Mouse (Mus musculus) embryonic fibroblast, embryonic 13.5 days (primary cell): ENCODE results near the gene Srsf6. TPM values are rescaled to one million over a fixed set of nuclear protein-coding genes. Genes with fewer than 3 reads are reported as not detected.

Source experiments
- H3K27ac ChIP-seq: 2 replicates; pipeline ENCODE4 v1.5.1; 2012; ENCODE audit warnings: low read length, control low read depth, inconsistent platforms; ENCODE audit not compliant: insufficient read depth
- H3K4me1 ChIP-seq: 2 replicates; pipeline ENCODE4 v1.6.1; 2011; ENCODE audit warnings: low read length; ENCODE audit not compliant: control insufficient read depth, insufficient read depth
- H3K4me3 ChIP-seq: 2 replicates; pipeline ENCODE4 v1.5.1; 2011; ENCODE audit warnings: mild to moderate bottlenecking, control low read depth, low read length; ENCODE audit not compliant: insufficient read depth
- CTCF ChIP-seq: IDR thresholded peaks from 2 replicates; pipeline ENCODE4 v1.5.1; 2011; ENCODE audit warnings: mild to moderate bottlenecking, control low read depth, low read length, moderate library complexity, borderline replicate concordance; ENCODE audit not compliant: insufficient read depth
- POLR2A ChIP-seq: IDR thresholded peaks from 2 replicates; pipeline ENCODE4 v1.6.1; 2011; ENCODE audit warnings: low read depth, mild to moderate bottlenecking, control low read depth, low read length, moderate library complexity
- polyA plus RNA-seq: library from polyadenylated mRNA; stranded (reverse); fragments of >200 nt; gene quantifications from 2 replicates; pipeline ENCODE4 v1.2.4, GENCODE M21; 2011; ENCODE audit warnings: low read depth; ENCODE audit not compliant: missing spikeins, insufficient read length

The Srsf6 gene
- polyA plus RNA-seq, 1 experiment: 232 TPM

DNA sequence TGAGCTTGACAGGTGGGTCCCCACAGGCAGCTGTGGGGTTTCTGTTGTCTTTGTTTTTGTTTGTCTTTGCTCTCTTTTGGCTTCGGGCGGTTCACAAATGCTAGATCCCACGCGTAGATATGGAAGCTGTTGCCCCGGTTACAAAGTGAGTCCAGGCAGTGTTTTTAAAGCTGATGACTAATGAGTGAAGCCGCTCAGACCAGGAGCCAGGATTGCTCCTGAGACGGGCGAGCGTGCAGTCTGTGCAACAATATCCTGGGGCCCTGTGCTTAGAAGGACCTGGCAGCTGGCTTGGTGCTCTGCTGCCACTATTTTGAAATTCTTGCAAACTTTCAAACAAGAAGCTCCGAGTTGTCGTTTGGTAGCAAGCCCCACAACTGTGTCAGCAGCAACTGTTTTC is 42.3 kb downstream of the Srsf6 start:
- Histone ChIP-seq H3K4me3 (no peak overlapping the region), H3K27ac (no peak overlapping the region), H3K4me1 (peaks cover 9% of the 10 kb centered on the region; the same call in 1 of the 2 replicates)
- no peak for TF ChIP-seq POLR2A
- no peak for TF ChIP-seq CTCF

DNA sequence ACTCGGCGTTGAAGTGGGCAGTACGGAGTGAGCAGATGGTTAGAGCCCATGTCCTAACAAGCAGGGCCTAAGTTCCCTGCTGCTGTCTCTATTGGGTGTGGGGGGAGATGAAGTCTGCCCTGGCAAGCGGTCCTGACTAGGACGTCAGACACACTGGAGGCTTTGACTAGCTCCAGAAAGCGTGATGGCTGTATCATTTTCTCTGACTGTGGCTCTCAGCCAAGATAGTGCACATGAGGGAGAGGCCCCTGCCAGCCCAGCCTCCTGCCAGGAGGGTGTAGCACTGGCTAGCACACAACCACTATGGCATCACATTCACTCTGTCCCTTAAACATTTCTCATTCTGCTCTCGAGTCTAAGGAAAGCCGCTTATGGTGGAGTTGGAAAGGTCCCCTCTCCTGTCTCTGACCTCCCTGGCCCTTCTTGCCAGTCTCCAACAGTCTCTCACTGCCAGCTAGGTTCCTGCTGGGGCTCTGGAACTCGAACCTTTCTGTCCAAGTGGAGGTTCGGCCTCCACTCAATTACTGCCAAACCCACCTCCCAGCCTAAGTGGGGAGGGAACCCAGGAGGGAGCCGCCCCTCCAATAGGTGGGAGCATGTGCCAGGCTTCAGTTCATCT is 43.9 kb downstream of the Srsf6 start:
- H3K4me1 ChIP-seq: peaks cover 9% of the 10 kb centered on the region; the same call in 1 of the 2 replicates
- no peak overlapping the region for H3K4me3 ChIP-seq

DNA sequence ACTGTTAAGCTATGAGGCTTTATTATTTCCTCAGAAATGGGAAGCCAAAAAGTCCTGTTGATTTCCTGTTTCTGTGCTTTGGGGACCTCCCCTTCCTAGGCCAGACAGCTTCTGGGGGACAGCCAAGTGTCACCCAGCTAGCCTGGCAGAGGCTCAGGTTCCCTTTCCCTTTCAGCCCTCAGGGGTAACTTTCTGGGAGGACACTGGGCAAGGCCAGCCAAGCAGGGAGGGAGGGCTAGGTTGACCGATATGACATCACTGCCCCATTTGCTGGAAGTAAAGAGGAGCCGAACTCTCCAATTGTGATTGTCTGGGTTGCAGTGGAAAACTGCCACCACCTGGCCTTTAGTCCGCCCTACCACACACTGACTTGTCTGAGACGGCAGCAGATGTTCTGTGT is 44.7 kb downstream of the Srsf6 start:
- Histone ChIP-seq H3K27ac (no peak overlapping the region), H3K4me1 (peaks cover 9% of the 10 kb centered on the region; the same call in 1 of the 2 replicates), H3K4me3 (no peak overlapping the region)
- no peak for TF ChIP-seq CTCF
- TF ChIP-seq POLR2A: no peak

More for the DNA sequence above, 43.9 kb downstream of the Srsf6 start:
- no peak for TF ChIP-seq POLR2A
- no peak for TF ChIP-seq CTCF
- no peak overlapping the region for H3K27ac ChIP-seq

DNA sequence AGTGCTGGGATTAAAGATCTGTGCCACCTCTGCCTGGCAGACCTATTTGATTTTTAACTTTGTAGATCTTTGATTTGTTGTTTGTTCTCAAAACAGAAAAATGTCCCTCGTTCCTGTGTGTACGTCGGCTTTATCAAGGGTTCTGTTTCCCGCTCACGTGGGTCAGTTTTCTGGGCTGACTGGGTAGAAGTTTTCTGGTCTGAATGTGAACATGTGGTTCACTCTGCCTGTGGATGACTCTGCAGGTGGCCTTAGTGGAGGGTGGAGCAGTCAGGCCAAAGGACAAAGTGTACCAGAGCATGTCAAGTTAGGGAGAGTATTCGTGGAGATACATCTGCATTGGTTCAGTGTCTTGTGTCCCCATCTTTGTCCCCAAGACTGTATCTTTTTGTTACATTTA is 53.1 kb downstream of the Srsf6 start:
- H3K4me3 ChIP-seq: no peak overlapping the region
- no peak overlapping the region for H3K27ac ChIP-seq
- no peak for TF ChIP-seq CTCF
- TF ChIP-seq POLR2A: no peak
- H3K4me1 ChIP-seq: no peaks in the 10 kb centered on the region

DNA sequence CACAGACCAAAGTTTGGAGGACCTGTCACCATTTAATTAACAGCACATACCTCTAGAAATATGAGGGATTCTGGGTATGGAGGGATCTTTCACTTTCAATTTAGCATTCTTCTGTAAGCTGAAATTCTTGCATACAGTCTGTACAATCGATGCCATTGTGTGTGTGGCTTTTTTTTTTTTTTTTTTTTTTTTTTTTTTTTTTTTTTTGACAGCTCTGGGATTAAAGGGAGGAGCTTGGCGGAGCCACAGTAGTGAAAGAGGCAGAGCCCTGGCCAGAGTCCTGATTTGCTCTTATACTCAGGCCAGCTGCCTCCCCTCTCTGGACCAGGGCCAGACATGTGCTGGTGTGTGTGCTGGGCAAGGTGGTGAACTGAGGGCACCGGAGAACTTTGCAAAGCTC is 54.6 kb downstream of the Srsf6 start:
- TF ChIP-seq CTCF (no peak), POLR2A (no peak)
- Histone ChIP-seq H3K27ac (no peak overlapping the region), H3K4me3 (no peak overlapping the region), H3K4me1 (no peaks in the 10 kb centered on the region)

Other genes with a start within 250 kb of the Srsf6 start
- gene L3mbtl1, start 11.9 kb downstream of the Srsf6 start, polyA plus RNA-seq: 0.23 and 0.51 TPM in 2 replicates
- not detected in 2 replicates for gene Sgk2, start 55.8 kb downstream of the Srsf6 start, polyA plus RNA-seq
- 55.8 and 60.1 TPM in 2 replicates for gene Ift52, start 85.8 kb downstream of the Srsf6 start, polyA plus RNA-seq
- gene Mybl2, start 123.2 kb downstream of the Srsf6 start, polyA plus RNA-seq: 13.8 and 25.7 TPM in 2 replicates
- not detected in 2 replicates for gene Gtsf1l, start 156.3 kb downstream of the Srsf6 start, polyA plus RNA-seq